Mouse (Mus musculus) CH12.LX (cell line): ENCODE measurements at regions not wholly inside any gene's neighbourhood (a gene's known extent, or its start where the extent isn't known, plus 50 kb on each side); places are given as distances from the start of the nearest gene placed in this dataset.

Source experiments
- DNase-seq: peaks from one replicate; pipeline ENCODE4 v3.0.0-alpha.2; 2013; ENCODE audit errors: extremely low read depth
- H3K27ac ChIP-seq: 2 replicates; pipeline ENCODE4 v1.5.1; 2012; ENCODE audit warnings: low read depth, mild to moderate bottlenecking, control low read depth, moderate library complexity; ENCODE audit not compliant: insufficient read depth
- H3K27me3 ChIP-seq: replicated peaks from 2 replicates; pipeline ENCODE3; 2012; ENCODE audit warnings: inconsistent platforms
- H3K36me3 ChIP-seq, 2 experiments: replicated peaks in 1 of 2; 2 replicates each; pipeline versions ENCODE3 to v1.6.1; 2012; ENCODE audit warnings: inconsistent platforms in 1 of 2, low read length in 1 of 2, mild to moderate bottlenecking in 1 of 2, mixed read lengths in 1 of 2, moderate library complexity in 1 of 2; ENCODE audit not compliant: control insufficient read depth in 1 of 2, insufficient read depth in 1 of 2
- H3K4me1 ChIP-seq, 2 experiments: 2 replicates each; pipeline ENCODE4 v1.6.1; 2012; ENCODE audit warnings: inconsistent platforms in 1 of 2, moderate library complexity in 1 of 2; ENCODE audit not compliant: insufficient read depth in 2 of 2, control insufficient read depth in 1 of 2
- H3K4me2 ChIP-seq: 2 replicates; pipeline ENCODE4 v1.6.1; 2012; ENCODE audit warnings: low read depth, mild to moderate bottlenecking, control low read depth; ENCODE audit not compliant: poor library complexity, insufficient read depth, severe bottlenecking
- H3K4me3 ChIP-seq, 3 experiments: fragments of 150-350 bp in 1 of 3; sonication (generic) in 1 of 3; replicated peaks in 1 of 3; 2 replicates each; pipeline versions ENCODE3 to v1.5.1; 2011 to 2012; ENCODE audit warnings: low read depth in 2 of 3, low read length in 2 of 3, mild to moderate bottlenecking in 2 of 3, moderate library complexity in 2 of 3, control low read depth in 1 of 3, improper control_type of control experiment in 1 of 3, inconsistent platforms in 1 of 3, mixed read lengths in 1 of 3; ENCODE audit not compliant: poor library complexity in 1 of 3
- H3K79me2 ChIP-seq: replicated peaks from 2 replicates; pipeline ENCODE4 v1.6.1; 2012; ENCODE audit warnings: mild to moderate bottlenecking, moderate library complexity; ENCODE audit not compliant: control insufficient read depth, poor library complexity, insufficient read depth, severe bottlenecking; ENCODE audit errors: extremely low read depth
- H3K9ac ChIP-seq: 2 replicates; pipeline ENCODE4 v1.6.1; 2012; ENCODE audit warnings: low read depth, mild to moderate bottlenecking, control low read depth, moderate library complexity; ENCODE audit not compliant: insufficient read depth
- H3K9me3 ChIP-seq: replicated peaks from 2 replicates; pipeline ENCODE3; 2012; ENCODE audit warnings: low read length, inconsistent platforms, mixed read lengths
- CTCF ChIP-seq, 2 experiments: IDR thresholded peaks in 1 of 2; conservative IDR thresholded peaks in 1 of 2; 2 replicates each; pipeline ENCODE4 v1.5.1; 2011 to 2012; ENCODE audit warnings: low read depth in 2 of 2, low read length in 2 of 2, improper control_type of control experiment in 1 of 2, inconsistent platforms in 1 of 2, mild to moderate bottlenecking in 1 of 2, moderate library complexity in 1 of 2
- E2F4 ChIP-seq: IDR thresholded peaks from 2 replicates; pipeline ENCODE4 v1.6.1; 2011; ENCODE audit warnings: low read depth, low read length, improper control_type of control experiment; ENCODE audit not compliant: insufficient replicate concordance
- ELF1 ChIP-seq: IDR thresholded peaks from 2 replicates; pipeline ENCODE4 v1.6.1; 2014; ENCODE audit warnings: low read depth, mild to moderate bottlenecking, inconsistent platforms, low read length, improper control_type of control experiment
- EP300 ChIP-seq: IDR thresholded peaks from 2 replicates; pipeline ENCODE4 v1.6.1; 2011; ENCODE audit warnings: low read length, improper control_type of control experiment
- GABPA ChIP-seq: IDR thresholded peaks from 2 replicates; pipeline ENCODE4 v1.6.1; 2012; ENCODE audit warnings: low read depth, low read length, improper control_type of control experiment, inconsistent platforms; ENCODE audit not compliant: insufficient replicate concordance
- IRF4 ChIP-seq: IDR thresholded peaks from 2 replicates; pipeline ENCODE4 v1.6.1; 2014; ENCODE audit warnings: low read depth, mild to moderate bottlenecking, inconsistent platforms, low read length, improper control_type of control experiment
- JUN ChIP-seq: IDR thresholded peaks from 2 replicates; pipeline ENCODE4 v1.6.1; 2011; ENCODE audit warnings: low read depth, mild to moderate bottlenecking, low read length, improper control_type of control experiment, moderate library complexity; ENCODE audit not compliant: insufficient read depth
- KAT2A ChIP-seq: IDR thresholded peaks from 2 replicates; pipeline ENCODE4 v1.6.1; 2012; ENCODE audit warnings: low read length, improper control_type of control experiment, inconsistent platforms; ENCODE audit not compliant: insufficient replicate concordance
- MAFK ChIP-seq: IDR thresholded peaks from 2 replicates; pipeline ENCODE4 v1.6.1; 2011; ENCODE audit warnings: low read length, improper control_type of control experiment; ENCODE audit not compliant: insufficient replicate concordance
- MEF2A ChIP-seq: IDR thresholded peaks from 2 replicates; pipeline ENCODE4 v1.6.1; 2014; ENCODE audit warnings: low read depth, mild to moderate bottlenecking, inconsistent platforms, low read length, improper control_type of control experiment, borderline replicate concordance
- MXI1 ChIP-seq: IDR thresholded peaks from 2 replicates; pipeline ENCODE4 v1.6.1; 2011; ENCODE audit warnings: mild to moderate bottlenecking, low read depth, low read length, improper control_type of control experiment
- NRF1 ChIP-seq: IDR thresholded peaks from 2 replicates; pipeline ENCODE4 v1.6.1; 2014; ENCODE audit warnings: low read depth, mild to moderate bottlenecking, inconsistent platforms, low read length, improper control_type of control experiment, moderate library complexity
- PAX5 ChIP-seq: IDR thresholded peaks from 2 replicates; pipeline ENCODE4 v1.6.1; 2012; ENCODE audit warnings: low read length, inconsistent platforms, mixed read lengths
- POLR2AphosphoS2 ChIP-seq: IDR thresholded peaks from 2 replicates; pipeline ENCODE4 v1.6.1; 2011; ENCODE audit warnings: low read depth, low read length, improper control_type of control experiment
- RAD21 ChIP-seq: IDR thresholded peaks from 2 replicates; pipeline ENCODE4 v1.6.1; 2011; ENCODE audit warnings: low read depth, mild to moderate bottlenecking, low read length, improper control_type of control experiment, moderate library complexity
- RCOR1 ChIP-seq: conservative IDR thresholded peaks from 2 replicates; pipeline ENCODE4 v1.6.1; 2012; ENCODE audit warnings: low read depth, mild to moderate bottlenecking, inconsistent platforms, low read length, improper control_type of control experiment
- SMC3 ChIP-seq: IDR thresholded peaks from 2 replicates; pipeline ENCODE4 v1.6.1; 2011; ENCODE audit warnings: low read depth, low read length, improper control_type of control experiment
- TBP ChIP-seq: conservative IDR thresholded peaks from 2 replicates; pipeline ENCODE4 v1.6.1; 2011; ENCODE audit warnings: low read depth, low read length, improper control_type of control experiment
- TCF12 ChIP-seq: IDR thresholded peaks from 2 replicates; pipeline ENCODE4 v1.6.1; 2014; ENCODE audit warnings: low read depth, mild to moderate bottlenecking, inconsistent platforms, low read length, improper control_type of control experiment
- UBTF ChIP-seq: IDR thresholded peaks from 2 replicates; pipeline ENCODE4 v1.6.1; 2012; ENCODE audit warnings: low read depth, mild to moderate bottlenecking, inconsistent platforms, low read length, improper control_type of control experiment, moderate library complexity
- USF1 ChIP-seq: IDR thresholded peaks from 2 replicates; pipeline ENCODE4 v1.6.1; 2014; ENCODE audit warnings: low read depth, mild to moderate bottlenecking, inconsistent platforms, low read length, improper control_type of control experiment
- USF2 ChIP-seq: conservative IDR thresholded peaks from 2 replicates; pipeline ENCODE4 v1.6.1; 2011; ENCODE audit warnings: low read depth, low read length, improper control_type of control experiment
- ZC3H11A ChIP-seq: IDR thresholded peaks from 2 replicates; pipeline ENCODE4 v1.6.1; 2012; ENCODE audit warnings: low read depth, mild to moderate bottlenecking, inconsistent platforms, low read length, improper control_type of control experiment
- ZKSCAN1 ChIP-seq: IDR thresholded peaks from 2 replicates; pipeline ENCODE4 v1.6.1; 2012; ENCODE audit warnings: low read depth, inconsistent platforms, low read length, improper control_type of control experiment, borderline replicate concordance
- ZMIZ1 ChIP-seq: IDR thresholded peaks from 2 replicates; pipeline ENCODE4 v1.6.1; 2012; ENCODE audit warnings: low read depth, mild to moderate bottlenecking, inconsistent platforms, low read length, improper control_type of control experiment
- dilution Hi-C: fragments of 300-500 bp; cut with MboI; formaldehyde crosslinking; loops from 2 replicates; pipeline ENCODE4 v1.14.3; 2020; ENCODE audit warnings: low sequenced_read_pairs; ENCODE audit not compliant: extremely low pct_unique_long_range_greater_than_20kb, extremely low pct_ligation_motif_present
- in situ Hi-C: fragments of 300-500 bp; cut with MboI; formaldehyde crosslinking; loops from 3 replicates; pipeline ENCODE4 v1.14.3; 2019; ENCODE audit warnings: low sequenced_read_pairs, low pct_ligation_motif_present, low pct_unique_long_range_greater_than_20kb, mixed read lengths

DNA sequence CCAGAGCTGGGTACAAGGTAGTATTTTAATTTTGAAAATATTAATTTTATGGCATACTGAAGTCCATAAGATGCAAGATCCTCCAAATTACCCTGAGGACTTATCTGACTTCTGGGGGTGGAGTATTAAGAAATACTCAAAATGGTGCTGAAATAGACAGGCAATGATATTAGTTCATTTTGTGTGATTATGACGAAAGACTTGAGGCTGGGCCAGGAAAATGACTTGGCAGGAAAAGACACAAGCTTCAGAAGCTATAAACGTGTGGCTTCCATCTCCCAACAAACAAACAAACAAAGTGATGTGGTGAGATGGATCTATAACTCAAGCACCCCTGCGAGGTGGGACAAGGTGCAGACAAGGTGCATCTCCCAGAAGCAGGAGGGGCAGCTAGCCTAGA, 72.8 kb downstream of the H2al1j start:
- no peak for DNase-seq
- Histone ChIP-seq H3K27me3 (no peaks in the 10 kb centered on the region), H3K4me1 (no peaks in the 10 kb centered on the region), H3K27ac (no peak overlapping the region), H3K79me2 (no peaks in the 10 kb centered on the region), H3K9ac (no peak overlapping the region), H3K36me3 (no peaks in the 10 kb centered on the region), H3K4me2 (no peak overlapping the region), H3K9me3 (peaks cover 2% of the 10 kb centered on the region), H3K4me3 (no peak overlapping the region)
- no peak for TF ChIP-seq TBP
- no peak for TF ChIP-seq MAFK
- TF ChIP-seq E2F4, result no peak
- TF ChIP-seq EP300, result no peak
- TF ChIP-seq USF2, result no peak
- TF ChIP-seq JUN, result no peak
- no peak for TF ChIP-seq CTCF (conservative IDR thresholded peaks at IDR 0.05 in 1 of 2, IDR thresholded peaks at IDR 0.05 in 1 of 2; ENCODE audit: low read depth in 2 of 2, low read length in 2 of 2)
- TF ChIP-seq ELF1, result no peak
- TF ChIP-seq IRF4, result no peak
- TF ChIP-seq TCF12, result no peak
- dilution Hi-C loops, result no loop called here
- in situ Hi-C loops, result no loop called here

DNA sequence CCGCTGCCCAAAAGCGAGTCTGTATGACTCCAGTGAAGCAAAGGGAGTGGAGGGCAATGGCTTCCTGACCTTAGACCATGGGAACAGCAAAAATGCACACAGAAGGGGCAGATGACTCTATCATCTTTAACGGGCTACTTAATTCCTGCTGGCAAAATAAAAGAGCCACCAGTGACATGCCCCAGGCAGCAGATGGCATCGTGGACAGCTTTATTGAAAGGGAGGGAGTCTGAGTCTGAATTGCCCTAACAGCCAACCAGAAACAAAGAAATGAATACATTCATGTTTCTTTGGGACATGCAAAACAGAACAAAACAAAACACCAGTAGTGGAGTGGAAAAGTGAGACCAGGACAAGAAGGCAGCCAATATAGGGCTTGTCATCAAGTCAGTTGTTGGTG, 76.7 kb downstream of the H2al1j start:
- in situ Hi-C loops, result no loop called here

GRCm38 (mm10) chrX:11412316-11412826, 84.7 kb downstream of the H2al1j start:
- no peaks in the 10 kb centered on the region for H3K79me2 ChIP-seq
- in situ Hi-C loops (no loop called here), dilution Hi-C loops (no loop called here)
- H3K4me2 ChIP-seq, result no peak overlapping the region
- H3K4me3 ChIP-seq, result no peak overlapping the region
- DNase-seq, result no peak
- no peak overlapping the region for H3K9ac ChIP-seq
- no peaks in the 10 kb centered on the region for H3K27me3 ChIP-seq
- no peaks in the 10 kb centered on the region for H3K36me3 ChIP-seq
- no peak for TF ChIP-seq RCOR1
- no peak for TF ChIP-seq ZKSCAN1
- no peak for TF ChIP-seq IRF4
- no peak for TF ChIP-seq ZMIZ1
- no peak for TF ChIP-seq USF1
- no peak for TF ChIP-seq PAX5
- TF ChIP-seq JUN, result no peak
- TF ChIP-seq MXI1, result no peak
- no peak for TF ChIP-seq POLR2AphosphoS2
- TF ChIP-seq UBTF, result no peak
- no peak for TF ChIP-seq SMC3
- TF ChIP-seq ZC3H11A, result no peak
- TF ChIP-seq ELF1, result no peak
- TF ChIP-seq KAT2A, result no peak
- TF ChIP-seq CTCF (conservative IDR thresholded peaks at IDR 0.05 in 1 of 2, IDR thresholded peaks at IDR 0.05 in 1 of 2; ENCODE audit: low read depth in 2 of 2, low read length in 2 of 2), result no peak
- no peak for TF ChIP-seq MEF2A
- H3K9me3 ChIP-seq, result no peaks in the 10 kb centered on the region
- H3K4me1 ChIP-seq, result peaks cover 0 to 4% of the 10 kb centered on the region in 2 experiments; a peak in 1 of 4 replicates
- no peak overlapping the region for H3K27ac ChIP-seq

More for the DNA sequence above, 76.7 kb downstream of the H2al1j start:
- no peak overlapping the region for H3K9ac ChIP-seq
- H3K4me3 ChIP-seq, result no peak overlapping the region
- H3K79me2 ChIP-seq, result no peaks in the 10 kb centered on the region
- H3K27me3 ChIP-seq, result no peaks in the 10 kb centered on the region
- no peak for TF ChIP-seq NRF1
- TF ChIP-seq ZC3H11A, result no peak
- no peak for TF ChIP-seq USF1
- no peak for TF ChIP-seq GABPA
- no peak for TF ChIP-seq SMC3
- TF ChIP-seq CTCF (conservative IDR thresholded peaks at IDR 0.05 in 1 of 2, IDR thresholded peaks at IDR 0.05 in 1 of 2; ENCODE audit: low read depth in 2 of 2, low read length in 2 of 2), result 0 out of 4 replicates have a peak, but pooled peaks of 1 of the 2 experiments have one; percentile 8
- peak; percentile 7 for TF ChIP-seq RAD21
- no peak for TF ChIP-seq MAFK
- peaks cover 2% of the 10 kb centered on the region for H3K9me3 ChIP-seq
- H3K36me3 ChIP-seq, result no peaks in the 10 kb centered on the region
- dilution Hi-C loops, result no loop called here
- no peak overlapping the region for H3K27ac ChIP-seq
- H3K4me2 ChIP-seq, result no peak overlapping the region
- H3K4me1 ChIP-seq, result no peaks in the 10 kb centered on the region
- DNase-seq, result no peak
